11 mouse cellular contexts compared by ENCODE assay signal in the genomic region with DNA sequence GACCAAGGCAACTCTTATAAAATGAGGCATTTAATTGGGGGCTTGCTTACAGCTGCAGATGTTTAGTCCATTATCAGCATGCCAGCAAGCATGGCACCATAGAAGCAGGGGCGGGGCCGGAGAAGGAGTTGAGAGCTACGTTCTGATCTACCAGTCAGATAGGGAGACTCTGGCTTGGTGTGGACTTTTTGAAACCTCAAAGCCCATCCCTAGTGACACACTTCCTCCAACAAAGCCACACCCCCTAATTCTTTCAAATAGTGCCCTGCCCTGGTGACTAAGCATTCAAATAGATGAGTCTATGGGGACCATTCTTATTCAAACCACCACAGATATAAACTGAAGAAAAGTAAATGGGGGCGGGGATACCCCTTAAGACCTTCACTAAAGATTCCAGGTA.
DNase-seq lines count a peak whose midpoint lies in the region; ATAC-seq lines count a peak whose summit lies in the region.
"Had no signal": no experiment of that assay in that cellular context is flagged by ENCODE, and none has a peak within 500 bp of the region (broad histone marks: within the 10 kb centered on the region; RNA-seq: fewer than 3 reads in every experiment).

No protein-coding gene starts in this region.

- H3K9ac ChIP-seq in forebrain, embryonic 13.5 days = no peak overlapping the region
- H3K9ac ChIP-seq: limb, embryonic 12.5 days had no signal

- no peak overlapping the region for H3K4me3 ChIP-seq in limb, embryonic 10.5 days
- no peak overlapping the region for H3K4me3 ChIP-seq in forebrain, embryonic 13.5 days
- H3K4me3 ChIP-seq: limb, embryonic 12.5 days had no signal

- H3K27me3 ChIP-seq in limb, embryonic 10.5 days (ENCODE audit: low read depth, poor library complexity, severe bottlenecking) = no peaks in the 10 kb centered on the region
- H3K27me3 ChIP-seq in forebrain, embryonic 13.5 days = no peaks in the 10 kb centered on the region
- H3K27me3 ChIP-seq: limb, embryonic 12.5 days had no signal

- no peaks in the 10 kb centered on the region for H3K36me3 ChIP-seq in limb, embryonic 10.5 days
- H3K36me3 ChIP-seq in forebrain, embryonic 13.5 days (ENCODE audit: poor library complexity, severe bottlenecking) = no peaks in the 10 kb centered on the region
- H3K36me3 ChIP-seq: limb, embryonic 12.5 days had no signal

- H3K27ac ChIP-seq in limb, embryonic 10.5 days = 0 out of 2 replicates have a peak overlapping the region, but pooled peaks have one; percentile 10
- H3K27ac ChIP-seq in forebrain, embryonic 13.5 days = no peak overlapping the region
- H3K27ac ChIP-seq: limb, embryonic 12.5 days had no signal

- 89% methylated on average over 4 of the region's 4 CpGs for WGBS in limb, embryonic 10.5 days
- 87% methylated on average over 4 of the region's 4 CpGs for WGBS in forebrain, embryonic 13.5 days

- no peaks in the 10 kb centered on the region for H3K9me3 ChIP-seq in limb, embryonic 10.5 days (replicated peaks)
- H3K9me3 ChIP-seq in forebrain, embryonic 13.5 days (replicated peaks) = no peaks in the 10 kb centered on the region
- H3K9me3 ChIP-seq: limb, embryonic 12.5 days had no signal

- DNase-seq in CD4-positive helper T cell, adult 2 months (ENCODE audit: low read depth, low spot score) = peak; percentile 58
- DNase-seq in R1 (ENCODE audit: low read depth, low spot score) = peak; percentile 90
- DNase-seq in limb, embryonic 10.5 days (ENCODE audit: low spot score) = no peak
- no peak for DNase-seq in spleen, postnatal 4 days (ENCODE audit: low spot score in 2 of 2)
- DNase-seq in left cerebral cortex, adult 18-20 months (ENCODE audit: low spot score in 2 of 2) = no peak
- DNase-seq: cerebellum, adult 11 months; gastrocnemius, postnatal 10 days; kidney, postnatal 10 days had no signal

- ATAC-seq in monocyte, adult 5-6 weeks (replicated peaks; ENCODE audit: insufficient number of reproducible peaks, low FRiP score, low TSS enrichment, poor library complexity, severe bottlenecking) = peak; percentile 78
- ATAC-seq in forebrain, embryonic 13.5 days = no peak

- H3K4me2 ChIP-seq in forebrain, embryonic 13.5 days = no peak overlapping the region
- H3K4me2 ChIP-seq: limb, embryonic 12.5 days had no signal

- H3K4me1 ChIP-seq in limb, embryonic 10.5 days = peaks cover 45% of the 10 kb centered on the region
- H3K4me1 ChIP-seq in forebrain, embryonic 13.5 days = no peaks in the 10 kb centered on the region

Comparison
In these comparisons a context has a peak if more than half of its experiments do, and no peak if none do; other contexts are left out.
1. DNase-seq: peak in CD4-positive helper T cell, adult 2 months (single experiment) and R1 (single experiment); none in limb, embryonic 10.5 days (single experiment), spleen, postnatal 4 days (0 of 2) and left cerebral cortex, adult 18-20 months (0 of 2).